Mouse (Mus musculus): ENCODE results near the gene Fggy.

The Fggy gene

GRCm38 (mm10) chr4:95729142-95729826, 172.0 kb downstream of the Fggy start:
- no peak for DNase-seq (ENCODE audit: low spot score in 2 of 2)

DNA sequence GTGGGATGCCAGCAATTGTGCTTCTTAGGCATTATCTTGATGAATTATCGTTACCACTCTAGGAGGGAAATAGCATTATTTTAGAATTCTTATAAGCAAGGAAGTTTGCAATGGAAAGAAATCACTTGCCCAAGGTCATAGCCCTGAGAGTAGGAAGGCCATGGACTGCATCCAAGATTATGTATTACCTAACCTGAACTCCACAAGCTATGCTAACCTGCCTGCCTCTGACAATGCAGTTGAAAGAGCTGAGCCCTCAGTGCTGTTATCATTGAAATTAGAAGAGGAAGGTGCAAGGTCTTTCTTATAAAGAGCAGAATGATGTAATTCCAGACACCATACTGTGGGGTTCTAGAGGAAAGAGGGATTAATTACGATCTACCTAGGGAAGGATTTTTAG, 173.8 kb downstream of the Fggy start:
- no peak for DNase-seq (ENCODE audit: low spot score in 2 of 2)

- DNase-seq (ENCODE audit: low spot score in 2 of 2): no peak
Measured at GRCm38 (mm10) chr4:95733397-95734249, 176.3 kb downstream of the Fggy start.

GRCm38 (mm10) chr4:95735967-95736366, 178.7 kb downstream of the Fggy start:
- DNase-seq (ENCODE audit: low spot score in 2 of 2): no peak

- no peak for DNase-seq (ENCODE audit: low spot score in 2 of 2)
Measured at GRCm38 (mm10) chr4:95736674-95737073, 179.4 kb downstream of the Fggy start.

DNA sequence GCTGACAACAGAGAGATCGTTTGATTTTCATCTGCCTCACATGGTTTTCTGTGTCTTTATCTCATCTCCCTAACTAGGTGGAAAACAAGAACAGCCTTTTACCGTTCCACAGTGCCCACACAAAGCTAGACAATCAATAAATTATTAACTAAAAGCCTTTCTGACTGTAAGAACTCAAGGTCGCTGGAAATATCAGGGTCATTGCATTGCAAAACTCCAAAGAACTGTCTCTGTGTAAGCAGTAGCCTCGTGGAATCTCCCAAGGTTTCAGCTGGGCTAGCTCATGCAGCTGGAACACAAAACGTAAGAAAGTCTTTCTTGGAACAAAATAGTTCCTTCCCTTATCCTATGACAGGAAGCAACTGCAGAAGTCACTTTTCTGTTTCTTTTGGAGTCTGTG, 180.9 kb downstream of the Fggy start:
- no peak for DNase-seq (ENCODE audit: low spot score in 2 of 2)

DNA sequence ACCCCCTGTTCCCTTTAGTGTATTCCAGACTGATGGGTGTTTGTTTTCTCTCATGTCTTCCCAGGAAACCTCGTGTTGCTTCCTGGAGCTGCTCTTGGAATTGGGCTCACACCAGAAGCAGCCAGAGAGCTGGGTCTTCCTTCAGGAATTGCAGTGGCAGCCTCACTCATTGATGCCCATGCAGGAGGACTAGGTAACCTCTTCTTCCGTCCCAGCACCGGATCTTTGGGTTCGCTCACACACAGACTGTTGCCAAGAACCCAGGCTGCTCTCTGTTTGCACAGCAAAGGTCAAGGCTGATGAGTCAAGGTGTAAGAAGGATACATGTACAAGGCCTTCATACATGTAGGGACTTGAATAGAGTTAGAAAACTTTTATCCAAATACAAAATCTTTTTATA, 181.4 kb downstream of the Fggy start:
- DNase-seq (ENCODE audit: low spot score in 2 of 2): no peak

DNA sequence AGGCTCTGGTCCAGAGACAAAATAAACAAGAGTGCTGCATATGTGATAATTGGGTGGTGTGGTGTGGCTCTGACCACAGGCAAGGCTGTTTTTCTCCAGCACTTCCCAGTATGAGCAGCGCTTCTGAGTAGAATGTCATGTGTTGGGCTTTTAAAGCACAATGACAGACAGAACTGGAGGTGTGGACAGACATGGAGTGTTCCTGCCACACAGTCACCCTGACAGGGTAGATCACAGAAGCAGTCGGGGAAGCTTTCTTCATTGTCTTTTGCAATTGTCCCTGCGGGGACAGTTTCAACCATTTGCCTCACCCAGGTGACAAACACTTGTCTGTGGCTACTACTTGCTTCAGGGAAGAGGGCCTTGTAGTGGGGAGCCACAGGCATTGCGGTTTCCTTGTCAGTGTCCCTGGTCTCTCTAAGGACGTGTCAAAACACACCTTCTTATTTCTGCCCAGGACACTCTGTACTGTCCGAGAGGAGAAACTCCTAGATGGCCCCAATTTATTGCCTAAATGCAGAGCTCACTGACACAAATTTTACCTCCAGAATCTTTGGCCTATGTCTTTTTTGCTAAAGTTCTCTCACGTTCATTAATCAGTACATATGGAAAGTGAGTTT, 183.9 kb downstream of the Fggy start:
- no peak for DNase-seq (ENCODE audit: low spot score in 2 of 2)

GRCm38 (mm10) chr4:95742986-95743385, 185.7 kb downstream of the Fggy start:
- peak; percentile 19 to 24 for DNase-seq (ENCODE audit: low spot score in 2 of 2)

- no peak for DNase-seq (ENCODE audit: low spot score in 2 of 2)
Measured at GRCm38 (mm10) chr4:95746954-95747353, 189.6 kb downstream of the Fggy start.

DNA sequence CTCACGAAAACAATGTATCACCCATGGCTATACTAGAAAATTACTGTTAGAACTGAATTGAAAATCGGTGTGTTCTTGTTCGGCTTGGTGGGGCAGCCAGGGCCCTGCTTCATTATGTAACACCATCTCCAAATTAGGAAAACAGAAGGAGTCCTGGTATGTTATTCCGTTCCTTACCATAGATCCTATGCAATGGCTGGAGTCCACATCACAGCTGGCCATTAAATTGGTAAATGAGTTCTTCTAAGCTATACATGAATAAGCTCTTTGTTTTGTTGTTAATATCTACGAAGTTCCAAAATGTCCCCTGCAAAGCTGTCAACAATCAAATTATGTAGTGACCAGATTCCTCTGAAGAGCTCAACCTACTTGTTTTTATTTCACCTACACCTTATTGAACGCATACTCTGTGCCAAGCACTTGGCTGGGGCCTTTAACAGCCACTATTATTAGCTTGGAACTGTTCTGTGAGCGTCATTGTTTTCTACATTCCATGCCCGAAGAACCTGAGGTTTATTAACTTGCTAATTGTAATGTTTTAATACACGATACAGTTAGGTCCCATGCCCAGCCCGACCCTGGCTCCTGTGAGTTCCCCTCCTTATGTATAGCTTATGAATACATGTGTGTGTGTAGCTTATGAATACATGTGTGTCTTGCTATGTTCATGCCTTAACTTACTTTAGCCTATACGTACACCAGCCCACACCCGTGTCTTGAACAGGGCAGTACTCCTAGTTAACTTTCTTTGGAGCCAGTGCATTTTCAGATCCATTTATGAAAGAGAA, 190.3 kb downstream of the Fggy start:
- DNase-seq (ENCODE audit: low spot score in 2 of 2): no peak

DNA sequence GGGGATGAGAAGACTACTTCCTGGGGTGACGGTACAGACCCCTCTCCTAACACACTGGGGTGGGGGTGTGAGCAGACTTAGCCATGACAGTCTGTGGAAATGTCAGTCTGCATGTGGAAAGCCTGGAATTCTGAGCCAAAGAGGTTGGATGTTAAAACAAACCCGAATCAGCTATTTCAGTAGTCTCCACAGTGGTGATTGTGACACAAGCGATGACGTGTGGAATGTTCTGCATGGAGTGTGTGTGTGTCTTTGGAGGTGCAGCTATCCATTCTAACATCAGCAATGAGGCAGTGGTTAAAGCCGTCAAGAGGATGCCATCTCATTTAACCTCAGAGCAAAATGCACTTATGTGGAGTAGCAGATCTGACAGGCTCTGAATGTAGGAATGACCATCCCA, 192.9 kb downstream of the Fggy start:
- DNase-seq (ENCODE audit: low spot score in 2 of 2): no peak

DNA sequence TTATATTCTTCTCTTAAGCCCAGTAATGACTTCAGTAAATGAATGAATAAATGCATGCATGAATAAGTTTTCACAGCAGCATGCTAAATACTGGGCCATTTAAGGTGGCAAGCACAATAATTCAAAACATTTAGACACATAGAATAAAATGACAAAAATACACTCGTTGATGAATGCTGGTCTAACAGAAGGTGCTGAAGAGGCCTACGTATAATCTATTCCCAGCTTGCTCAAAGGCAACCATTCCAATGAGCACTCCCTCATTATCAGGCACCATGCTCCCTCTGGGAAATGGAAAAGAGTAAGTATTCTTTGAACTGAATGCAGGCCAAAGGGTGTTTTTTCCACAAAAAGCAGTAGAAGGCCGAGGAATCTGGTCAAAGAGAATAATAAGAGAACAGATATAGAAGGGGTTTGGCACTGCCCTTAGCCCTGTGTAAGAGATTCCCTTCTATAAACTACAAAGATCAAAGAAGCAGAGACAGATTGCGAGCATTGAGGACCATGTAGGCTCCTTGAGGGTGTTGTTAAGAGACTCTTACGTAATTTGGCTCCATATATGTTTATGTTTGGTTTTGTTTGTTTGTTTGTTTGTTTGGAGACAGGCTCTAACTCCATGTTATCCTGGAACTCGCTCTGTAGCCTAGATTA, 195.4 kb downstream of the Fggy start:
- DNase-seq (ENCODE audit: low spot score in 2 of 2): no peak

DNA sequence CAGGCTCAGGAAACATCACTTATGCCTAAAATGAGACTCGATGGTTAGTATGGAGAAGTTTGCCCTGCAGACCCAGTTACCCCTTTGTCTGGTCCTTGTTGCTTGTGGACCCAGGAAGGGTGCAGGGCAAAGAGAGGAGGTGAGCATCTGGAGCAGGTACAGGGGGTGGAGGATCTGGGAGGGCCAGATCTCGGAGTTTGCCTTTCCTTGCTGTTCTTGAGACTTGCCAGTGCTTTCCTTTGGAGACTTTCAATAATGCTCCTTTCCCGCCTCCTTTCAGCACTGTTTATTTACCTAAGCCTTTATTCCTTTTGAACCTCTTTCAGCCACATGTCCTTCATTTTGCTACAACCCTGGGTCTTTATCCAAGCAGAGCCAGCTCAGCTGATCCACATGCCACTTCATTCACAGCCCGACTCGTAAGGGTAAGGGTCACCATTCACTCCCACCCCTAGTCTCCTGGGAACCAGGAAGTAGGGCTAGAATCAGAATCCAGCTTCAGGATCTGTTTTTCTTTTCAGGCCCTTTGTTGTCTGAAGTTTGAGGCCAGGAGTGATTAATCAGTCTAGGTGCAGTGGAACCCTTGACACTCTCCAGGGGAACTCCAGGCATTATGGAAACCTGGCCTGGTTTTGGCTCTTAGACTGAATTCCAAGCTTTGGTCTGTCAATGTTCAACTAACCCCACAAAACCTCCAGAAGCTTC, 201.9 kb downstream of the Fggy start:
- DNase-seq (ENCODE audit: low spot score in 2 of 2): no peak

DNA sequence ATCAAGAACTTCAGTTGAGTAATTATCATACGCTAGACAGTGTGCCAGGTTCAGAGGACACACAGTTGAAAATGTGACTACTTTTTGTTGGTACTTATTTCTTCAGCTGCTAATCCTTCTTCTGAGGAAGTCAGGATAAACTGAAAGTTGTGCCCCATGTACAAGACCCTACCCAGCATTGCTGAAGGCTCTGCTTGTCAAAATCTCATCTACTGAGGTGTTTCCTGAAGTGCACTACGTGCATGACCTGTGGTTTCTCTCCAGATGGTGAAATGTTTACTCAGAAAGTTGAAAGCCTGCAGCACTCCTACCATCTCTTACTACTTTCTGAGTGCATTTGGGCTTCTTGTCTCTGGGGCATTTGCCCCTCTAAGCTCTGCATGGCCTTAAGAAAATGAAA, 208.1 kb downstream of the Fggy start:
- DNase-seq (ENCODE audit: low spot score in 2 of 2): no peak

DNA sequence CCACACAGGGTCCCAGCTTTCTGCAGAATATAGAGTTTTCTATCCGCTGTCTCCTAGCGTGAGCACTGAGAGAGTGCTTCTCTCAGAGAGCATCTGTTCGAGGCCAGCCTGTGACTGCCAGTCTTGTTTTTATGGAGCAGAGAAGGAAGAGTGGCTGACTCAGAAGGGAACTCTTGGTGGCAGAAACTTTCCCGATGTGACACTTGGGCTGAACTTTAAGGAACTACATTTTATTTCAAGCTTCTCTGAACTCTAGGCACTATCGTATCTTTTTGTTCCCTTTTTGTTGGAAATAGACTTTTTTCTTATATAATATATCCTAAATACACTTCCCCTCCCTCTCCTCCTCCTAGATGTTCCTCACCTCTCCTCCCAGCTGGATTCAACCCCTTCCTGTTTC, 213.2 kb downstream of the Fggy start:
- DNase-seq (ENCODE audit: low spot score in 2 of 2): no peak

- no peak for DNase-seq (ENCODE audit: low spot score in 2 of 2)
Measured at GRCm38 (mm10) chr4:95771542-95771941, 214.2 kb downstream of the Fggy start.

- no peak for DNase-seq (ENCODE audit: low spot score in 2 of 2)
Measured at GRCm38 (mm10) chr4:95771945-95772344, 214.6 kb downstream of the Fggy start.

- DNase-seq (ENCODE audit: low spot score in 2 of 2): no peak
Measured at GRCm38 (mm10) chr4:95772663-95773062, 215.4 kb downstream of the Fggy start.

DNA sequence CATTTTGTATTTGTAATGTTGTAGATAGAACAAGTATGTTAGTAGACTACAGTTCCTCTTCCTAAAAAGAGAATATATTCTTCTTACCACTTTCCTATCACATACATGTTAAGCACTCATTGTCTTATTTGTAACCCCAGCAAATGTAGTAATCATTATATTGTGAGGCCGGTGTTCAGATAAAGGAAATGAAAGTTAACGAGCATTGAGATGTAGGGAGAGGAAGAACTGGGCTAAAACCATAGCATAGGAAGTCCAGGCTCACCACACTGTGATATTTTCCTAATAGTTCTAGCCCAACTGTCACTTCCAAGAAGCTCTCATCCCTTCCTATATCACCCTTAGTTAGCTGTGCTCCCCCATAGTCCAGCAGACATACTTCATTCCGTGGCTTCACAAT, 218.3 kb downstream of the Fggy start:
- DNase-seq (ENCODE audit: low spot score in 2 of 2): no peak

DNA sequence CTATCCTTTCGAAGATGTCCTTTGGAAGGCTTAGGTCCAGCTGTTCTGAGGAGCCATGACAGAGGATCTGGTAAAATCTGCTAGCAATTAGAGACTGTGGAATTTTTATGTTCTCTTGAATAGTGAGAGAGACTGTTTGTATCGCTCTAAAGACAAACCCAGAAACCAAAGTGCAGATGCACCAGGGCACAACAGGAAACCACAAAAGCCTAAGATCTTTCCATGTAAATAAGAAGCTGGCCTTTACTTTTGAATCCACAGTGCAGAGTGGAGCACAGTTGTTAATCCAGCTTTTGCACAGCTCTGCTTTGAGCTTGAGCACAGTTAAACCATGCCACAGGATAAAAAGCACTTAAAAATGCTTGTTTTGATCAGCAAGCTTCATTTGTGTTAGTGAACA, 220.5 kb downstream of the Fggy start:
- no peak for DNase-seq (ENCODE audit: low spot score in 2 of 2)
